Mouse (Mus musculus) liver, adult 2 months (tissue): ENCODE measurements around the gene Deaf1. TPM values are rescaled to one million over a fixed set of nuclear protein-coding genes. Genes with fewer than 3 reads are reported as not detected.

Experiments
- DNase-seq: peaks from one replicate; pipeline ENCODE4 v3.0.0-alpha.2; 2011; ENCODE audit warnings: low read depth, low spot score; ENCODE audit errors: extremely low read depth
- H3K27ac ChIP-seq: fragments of 200-500 bp; replicated peaks from 2 replicates; pipeline ENCODE4 v1.5.1; 2012; ENCODE audit warnings: low read depth, mild to moderate bottlenecking, control low read depth, inconsistent platforms, low read length; ENCODE audit not compliant: insufficient read depth
- H3K27me3 ChIP-seq: fragments of 200-500 bp; 2 replicates; pipeline ENCODE4 v1.6.1; 2012; ENCODE audit warnings: mild to moderate bottlenecking, moderate library complexity, low read length, inconsistent platforms; ENCODE audit not compliant: control insufficient read depth, insufficient read depth
- H3K36me3 ChIP-seq: fragments of 200-500 bp; 2 replicates; pipeline ENCODE4 v1.6.1; 2012; ENCODE audit warnings: low read length, inconsistent platforms; ENCODE audit not compliant: control insufficient read depth, insufficient read depth
- H3K4me1 ChIP-seq: fragments of 200-500 bp; 2 replicates; pipeline ENCODE4 v1.6.1; 2011; ENCODE audit warnings: low read length; ENCODE audit not compliant: control insufficient read depth, insufficient read depth
- H3K4me3 ChIP-seq: fragments of 200-500 bp; 2 replicates; pipeline ENCODE4 v1.5.1; 2011; ENCODE audit warnings: low read depth, mild to moderate bottlenecking, control low read depth, low read length, moderate library complexity; ENCODE audit not compliant: insufficient read depth
- H3K79me2 ChIP-seq: fragments of 200-500 bp; 2 replicates; pipeline ENCODE4 v1.6.1; 2012; ENCODE audit warnings: inconsistent platforms, mild to moderate bottlenecking, low read length, moderate library complexity; ENCODE audit not compliant: control insufficient read depth, insufficient read depth
- H3K9ac ChIP-seq: fragments of 200-500 bp; 2 replicates; pipeline ENCODE4 v1.6.1; 2012; ENCODE audit warnings: low read depth, mild to moderate bottlenecking, control low read depth, inconsistent platforms, low read length
- CTCF ChIP-seq: fragments of 200-500 bp; IDR thresholded peaks from 2 replicates; pipeline ENCODE4 v1.5.1; 2011; ENCODE audit warnings: low read depth, low read length, control low read depth
- POLR2A ChIP-seq: fragments of 200-500 bp; IDR thresholded peaks from 2 replicates; pipeline ENCODE4 v1.6.1; 2011; ENCODE audit warnings: low read length, control low read depth; ENCODE audit not compliant: insufficient read depth; ENCODE audit errors: extremely low read depth
- WGBS: fragments of 180-500 bp; shearing (Covaris S2); methylation state at CpG from one replicate; pipeline ENCODE4 v1.1.7; 2018; 5-methylcytosine and 5-hydroxymethylcytosine counted together
- polyA plus RNA-seq: library from polyadenylated mRNA; depleted of rRNA; stranded (reverse); fragments of >200 nt; gene quantifications from 2 replicates; pipeline ENCODE4 v1.2.3, GENCODE M21; 2012
- total RNA-seq: library from RNA; depleted of rRNA; stranded (reverse); fragments of >200 nt; gene quantifications from 2 replicates; pipeline ENCODE4 v1.2.3, GENCODE M21; 2014

Deaf1 gene
- total and polyA plus RNA-seq, 2 experiments, result 3.1 to 7.8 TPM

DNA sequence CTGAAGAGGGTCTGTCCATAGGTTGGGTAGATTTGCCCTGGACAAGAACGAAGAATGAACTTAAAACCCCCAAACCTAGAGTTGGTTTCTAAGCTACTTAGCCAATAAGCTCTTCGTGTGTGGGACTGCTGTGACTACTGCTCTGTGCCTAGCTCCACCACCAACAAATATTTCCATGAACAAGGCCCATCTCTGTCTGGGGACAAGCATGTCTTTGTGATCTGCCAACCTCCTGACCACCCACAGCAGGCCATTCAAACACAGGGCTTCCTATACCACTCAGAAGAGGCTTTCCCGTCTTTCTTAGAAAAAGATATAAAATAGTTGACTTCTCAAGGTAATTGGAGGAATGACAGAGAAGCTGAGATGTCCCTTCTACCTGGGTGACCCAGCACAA, 37.6 kb upstream of the Deaf1 start:
- H3K4me3 ChIP-seq, result no peak overlapping the region
- no peak overlapping the region for H3K9ac ChIP-seq
- no peaks in the 10 kb centered on the region for H3K79me2 ChIP-seq
- H3K27me3 ChIP-seq, result no peaks in the 10 kb centered on the region
- TF ChIP-seq POLR2A (no peak), CTCF (no peak)
- no peaks in the 10 kb centered on the region for H3K4me1 ChIP-seq
- 71% methylated on average over 3 of the region's 3 CpGs for WGBS
- H3K36me3 ChIP-seq, result peaks cover 4% of the 10 kb centered on the region; the same call in 1 of the 2 replicates
- H3K27ac ChIP-seq, result no peak overlapping the region
- no peak for DNase-seq

- WGBS, result 84% methylated on average over 5 of the region's 5 CpGs
- no peak overlapping the region for H3K4me3 ChIP-seq
- H3K79me2 ChIP-seq, result no peaks in the 10 kb centered on the region
- H3K9ac ChIP-seq, result no peak overlapping the region
- TF ChIP-seq CTCF (no peak), POLR2A (no peak)
- no peak overlapping the region for H3K27ac ChIP-seq
- no peaks in the 10 kb centered on the region for H3K27me3 ChIP-seq
- H3K4me1 ChIP-seq, result no peaks in the 10 kb centered on the region
- DNase-seq, result no peak
- peaks cover 4% of the 10 kb centered on the region; the same call in 1 of the 2 replicates for H3K36me3 ChIP-seq
These were observed 37.0 kb upstream of the Deaf1 start for GRCm38 (mm10) chr7:141364349-141365048.

- no peak for DNase-seq
- no peak overlapping the region for H3K27ac ChIP-seq
- no peak overlapping the region for H3K4me3 ChIP-seq
- TF ChIP-seq CTCF, result no peak
- TF ChIP-seq POLR2A, result no peak
- H3K36me3 ChIP-seq, result peaks cover 4% of the 10 kb centered on the region; the same call in 1 of the 2 replicates
- H3K79me2 ChIP-seq, result no peaks in the 10 kb centered on the region
- no peaks in the 10 kb centered on the region for H3K4me1 ChIP-seq
- H3K27me3 ChIP-seq, result no peaks in the 10 kb centered on the region
- H3K9ac ChIP-seq, result no peak overlapping the region
- 87% methylated on average over 2 of the region's 2 CpGs for WGBS
These were observed 36.2 kb upstream of the Deaf1 start for GRCm38 (mm10) chr7:141363752-141364125.

DNA sequence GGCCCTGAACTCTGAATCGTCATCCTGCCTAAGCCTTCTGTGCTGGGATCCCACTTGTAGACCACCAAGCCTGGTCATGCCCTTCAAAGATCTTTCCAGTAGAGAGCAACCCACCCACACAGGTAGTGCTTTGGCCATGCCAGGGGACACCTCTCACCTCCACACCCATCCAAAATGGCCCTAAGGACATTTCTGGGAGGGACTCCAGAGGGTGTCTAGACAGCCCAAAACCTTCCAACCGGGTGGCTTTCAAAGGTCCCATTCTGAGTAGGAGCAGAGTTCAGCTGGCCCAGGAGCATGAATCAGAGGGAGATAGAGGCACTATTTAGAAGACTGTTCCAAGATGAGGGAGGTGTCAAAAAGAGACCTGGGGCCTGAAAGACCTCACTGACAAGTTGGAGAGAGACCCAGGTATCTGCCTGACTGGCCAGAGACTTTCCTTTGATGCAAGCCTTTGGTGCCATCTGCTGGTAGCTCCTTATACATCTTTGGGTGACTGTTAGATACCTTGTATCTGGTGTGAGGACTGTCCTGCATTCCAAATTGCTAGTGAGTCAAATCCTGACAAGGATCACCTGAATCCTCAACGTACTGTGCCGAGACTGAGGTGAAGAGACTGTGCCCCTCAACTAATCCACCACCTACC, 35.7 kb upstream of the Deaf1 start:
- Histone ChIP-seq H3K27ac (no peak overlapping the region), H3K9ac (no peak overlapping the region)

DNA sequence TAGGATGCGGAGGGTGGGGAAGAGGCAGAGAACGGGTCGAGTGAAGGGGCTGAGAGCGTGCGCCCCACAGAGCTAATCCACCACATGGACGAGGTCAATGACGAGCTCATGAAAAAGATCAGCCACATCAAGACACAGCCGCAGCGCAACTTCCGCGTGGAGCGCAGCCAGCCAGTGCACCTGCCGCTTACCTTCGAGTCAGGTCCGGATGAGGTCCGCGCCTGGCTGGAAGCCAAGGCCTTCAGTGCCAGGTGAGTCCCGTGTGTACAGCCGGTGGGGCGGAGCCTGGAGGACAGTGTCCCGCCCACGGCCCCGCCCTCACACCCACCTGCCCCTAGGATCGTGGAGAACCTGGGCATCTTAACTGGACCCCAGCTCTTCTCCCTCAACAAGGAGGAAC, 34.0 kb upstream of the Deaf1 start:
- Histone ChIP-seq H3K36me3 (peaks cover 4% of the 10 kb centered on the region; the same call in 1 of the 2 replicates), H3K27me3 (no peaks in the 10 kb centered on the region), H3K9ac (no peak overlapping the region), H3K4me3 (no peak overlapping the region), H3K4me1 (no peaks in the 10 kb centered on the region), H3K79me2 (no peaks in the 10 kb centered on the region), H3K27ac (no peak overlapping the region)
- 57% methylated on average over 24 of the region's 24 CpGs for WGBS
- DNase-seq, result no peak
- TF ChIP-seq POLR2A (no peak), CTCF (no peak)

More for the DNA sequence above, 35.7 kb upstream of the Deaf1 start:
- no peak overlapping the region for H3K4me3 ChIP-seq
- peaks cover 4% of the 10 kb centered on the region; the same call in 1 of the 2 replicates for H3K36me3 ChIP-seq
- WGBS, result 61% methylated on average over 4 of the region's 4 CpGs
- no peaks in the 10 kb centered on the region for H3K27me3 ChIP-seq
- no peaks in the 10 kb centered on the region for H3K4me1 ChIP-seq
- TF ChIP-seq CTCF (peak; percentile 55), POLR2A (no peak)
- peak; percentile 64 for DNase-seq
- no peaks in the 10 kb centered on the region for H3K79me2 ChIP-seq

DNA sequence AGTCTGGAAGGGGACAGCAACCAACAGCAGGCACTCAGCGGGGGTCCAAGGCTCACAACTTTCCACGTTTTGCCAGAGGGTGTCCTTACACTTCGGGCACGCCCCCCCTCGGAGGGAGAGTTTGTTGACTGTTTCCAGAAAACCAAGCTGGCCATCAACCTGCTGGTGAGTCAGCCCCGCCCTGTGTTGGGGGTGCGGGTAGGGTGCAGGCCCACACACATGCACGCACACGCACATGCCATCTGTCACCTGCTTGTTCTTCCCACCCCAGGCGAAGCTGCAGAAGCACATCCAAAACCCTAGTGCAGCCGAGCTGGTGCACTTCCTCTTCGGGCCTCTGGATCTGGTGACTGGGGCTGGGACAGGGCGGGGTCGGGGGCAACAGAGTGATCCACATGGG, 29.5 kb upstream of the Deaf1 start:
- no peak for DNase-seq
- Histone ChIP-seq H3K4me1 (no peaks in the 10 kb centered on the region), H3K36me3 (peaks cover 5% of the 10 kb centered on the region; the same call in 1 of the 2 replicates), H3K9ac (no peak overlapping the region), H3K79me2 (no peaks in the 10 kb centered on the region), H3K27me3 (no peaks in the 10 kb centered on the region), H3K4me3 (no peak overlapping the region), H3K27ac (no peak overlapping the region)
- WGBS, result 90% methylated on average over 14 of the region's 14 CpGs
- TF ChIP-seq CTCF (no peak), POLR2A (no peak)
